Mouse (Mus musculus) intestine, embryonic 14.5 days (tissue): ENCODE measurements around the gene Hist1h2bm. TPM values are rescaled to one million over a fixed set of nuclear protein-coding genes. Genes with fewer than 3 reads are reported as not detected.
"Not testable (repeated sequence)": the region's sequence is repeated elsewhere in the genome, so short reads cannot be mapped to it uniquely, and the experiment has no call there.

Experiments
- ATAC-seq: fragments of 200-750 bp; cut with Nextera tagmentation; replicated peaks from 2 replicates; pipeline ENCODE4 v1.8.0; 2017; ENCODE audit warnings: low read depth, moderate number of reproducible peaks, moderate TSS enrichment, moderate library complexity; ENCODE audit not compliant: low FRiP score, low TSS enrichment
- DNase-seq: peaks from one replicate; pipeline ENCODE4 v3.0.0-alpha.2; 2018; ENCODE audit warnings: low spot score
- H3K27ac ChIP-seq: fragments of 300-500 bp; sonication (generic); 2 replicates; pipeline ENCODE4 v1.5.1; 2014; ENCODE audit warnings: low read depth, mild to moderate bottlenecking, control low read depth
- H3K27me3 ChIP-seq: fragments of 300-500 bp; sonication (generic); replicated peaks from 2 replicates; pipeline ENCODE4 v1.6.1; 2014; ENCODE audit warnings: low read length, control low read depth; ENCODE audit not compliant: control insufficient read depth, insufficient read depth
- H3K36me3 ChIP-seq: fragments of 300-500 bp; sonication (generic); 2 replicates; pipeline ENCODE4 v1.6.1; 2014; ENCODE audit warnings: low read length, control low read depth; ENCODE audit not compliant: control insufficient read depth, insufficient read depth
- H3K4me1 ChIP-seq: fragments of 300-500 bp; sonication (generic); replicated peaks from 2 replicates; pipeline ENCODE4 v1.6.1; 2014; ENCODE audit warnings: low read length, control low read depth, mixed read lengths; ENCODE audit not compliant: control insufficient read depth, insufficient read depth
- H3K4me2 ChIP-seq: fragments of 300-500 bp; sonication (generic); 2 replicates; pipeline ENCODE4 v1.6.1; 2014; ENCODE audit warnings: low read length
- H3K4me3 ChIP-seq: fragments of 300-500 bp; sonication (generic); 2 replicates; pipeline ENCODE4 v1.5.1; 2014; ENCODE audit warnings: low read depth, low read length, control low read depth, mixed read lengths
- H3K9ac ChIP-seq: fragments of 300-500 bp; sonication (generic); 2 replicates; pipeline ENCODE4 v1.6.1; 2014; ENCODE audit warnings: mild to moderate bottlenecking, low read length
- H3K9me3 ChIP-seq: fragments of 300-500 bp; sonication (generic); 2 replicates; pipeline ENCODE4 v1.6.1; 2016; ENCODE audit warnings: low read length, control low read depth; ENCODE audit not compliant: control insufficient read depth
- WGBS: fragments of 180-500 bp; shearing (Covaris S2); extraction: QIAGEN DNeasy Blood & Tissue Kit; methylation state at CpG from one replicate; pipeline ENCODE4 v1.1.7; 2014; 5-methylcytosine and 5-hydroxymethylcytosine counted together
- polyA plus RNA-seq: library from polyadenylated mRNA; unstranded; fragments of >200 nt; fragmentation: Nextera tagmentation; extraction: Ambion mirVana; gene quantifications from 2 replicates; pipeline ENCODE4 v1.2.1, GENCODE M21; 2014

Hist1h2bm gene
- polyA plus RNA-seq, result 4.0 and 5.3 TPM in 2 replicates

DNA sequence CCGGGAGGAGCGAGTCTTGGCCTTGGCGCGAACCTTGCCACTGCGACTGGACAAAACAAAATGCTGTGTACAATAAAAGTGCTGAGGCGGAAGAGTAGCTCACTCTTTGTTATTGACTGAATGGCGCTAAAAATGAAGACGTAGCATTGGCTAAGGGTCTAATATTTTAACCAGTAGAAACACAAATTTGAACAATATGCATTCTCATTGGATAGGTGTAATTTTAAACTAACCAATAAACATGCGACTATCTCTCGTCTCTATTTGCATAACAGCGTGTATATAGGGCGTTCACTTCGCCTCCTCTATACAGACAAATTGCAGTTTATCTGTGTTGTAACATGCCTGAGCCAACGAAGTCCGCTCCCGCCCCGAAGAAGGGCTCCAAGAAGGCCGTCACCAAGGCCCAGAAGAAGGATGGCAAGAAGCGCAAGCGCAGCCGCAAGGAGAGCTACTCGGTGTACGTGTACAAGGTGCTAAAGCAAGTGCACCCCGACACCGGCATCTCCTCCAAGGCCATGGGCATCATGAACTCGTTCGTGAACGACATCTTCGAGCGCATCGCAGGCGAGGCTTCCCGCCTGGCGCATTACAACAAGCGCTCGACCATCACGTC is at the start of gene Hist1h2bm:
Hist1h2bm (plus strand) TSS at position 288 of the 616 bp plus-strand sequence.
- H3K4me3 ChIP-seq, result peak within 1 kb of the TSS; percentile 35
- not testable (repeated sequence) for H3K9me3 ChIP-seq, H3K36me3 ChIP-seq, H3K27me3 ChIP-seq
- peaks cover 26% of the 10 kb centered on the region for H3K4me1 ChIP-seq
- peak; percentile 86 for DNase-seq
- peak; percentile 95 for ATAC-seq
- under 1% methylated on average over 34 of the region's 37 CpGs for WGBS
- H3K4me2 ChIP-seq, result peak within 1 kb of the TSS; percentile 74
- H3K9ac ChIP-seq, result peak within 1 kb of the TSS; percentile 69
- H3K27ac ChIP-seq, result peak within 1 kb of the TSS; percentile 93

DNA sequence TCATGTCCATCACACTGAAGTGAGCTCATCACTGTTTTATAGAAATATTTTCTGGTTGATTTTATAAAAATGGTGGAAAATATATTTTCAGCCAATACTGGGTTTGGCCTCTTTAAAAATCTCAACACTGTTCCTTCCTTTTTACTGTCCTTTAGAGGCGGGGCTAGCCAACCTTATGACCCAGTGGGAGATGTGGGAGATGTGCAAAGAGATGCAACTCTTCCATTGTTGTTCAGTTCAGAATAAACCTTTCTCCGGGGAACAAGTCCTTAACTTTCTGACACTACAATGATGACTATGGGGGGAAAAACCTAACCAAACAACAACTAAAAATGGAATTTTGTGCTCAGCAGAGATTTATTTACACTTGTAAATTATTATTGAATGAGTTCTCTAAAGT is 44.5 kb upstream of the Hist1h2bm start, which contains the start of gene Olfr1360:
Olfr1360 (minus strand) TSS at position 101 of the 400 bp plus-strand sequence.
- WGBS, result 81% methylated on average over 2 of the region's 2 CpGs
- no peak for ATAC-seq

DNA sequence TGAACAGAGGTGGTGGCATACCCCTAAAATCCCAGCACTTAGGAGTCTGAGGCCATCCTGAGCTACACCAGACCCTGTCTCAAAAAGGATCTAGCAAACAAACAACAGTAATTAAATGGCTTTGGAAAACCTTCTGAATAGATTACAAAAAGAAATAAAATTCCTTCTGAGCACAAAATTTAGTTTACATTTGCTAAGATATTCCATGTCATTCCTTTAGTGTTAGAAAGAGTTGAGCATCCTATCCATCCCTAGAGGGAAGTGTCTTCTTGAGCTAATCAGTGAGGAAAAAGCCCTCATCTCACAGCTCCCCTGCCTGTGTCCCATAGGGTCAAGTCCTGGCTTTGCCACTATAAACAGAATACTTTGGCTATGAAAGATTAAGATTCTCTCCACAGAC is 24.0 kb upstream of the Hist1h2bm start, which contains the start of gene Olfr1359:
Olfr1359 (plus strand) TSS at position 301 of the 400 bp plus-strand sequence.
- no peaks in the 10 kb centered on the region for H3K36me3 ChIP-seq
- no peak within 1 kb of the TSS for H3K27ac ChIP-seq
- DNase-seq, result no peak
- H3K4me1 ChIP-seq, result no peaks in the 10 kb centered on the region
- no peak within 1 kb of the TSS for H3K4me3 ChIP-seq
- no peaks in the 10 kb centered on the region for H3K27me3 ChIP-seq
- H3K9me3 ChIP-seq, result no peaks in the 10 kb centered on the region
- ATAC-seq, result no peak
- no peak within 1 kb of the TSS for H3K4me2 ChIP-seq
- H3K9ac ChIP-seq, result no peak within 1 kb of the TSS

More for the DNA sequence above, 44.5 kb upstream of the Hist1h2bm start, which contains the start of gene Olfr1360:
- no peak for DNase-seq
- Histone ChIP-seq H3K4me2 (no peak within 1 kb of the TSS), H3K27me3 (no peaks in the 10 kb centered on the region), H3K4me3 (no peak within 1 kb of the TSS), H3K27ac (no peak within 1 kb of the TSS), H3K9ac (no peak within 1 kb of the TSS), H3K36me3 (no peaks in the 10 kb centered on the region), H3K9me3 (no peaks in the 10 kb centered on the region), H3K4me1 (no peaks in the 10 kb centered on the region)

DNA sequence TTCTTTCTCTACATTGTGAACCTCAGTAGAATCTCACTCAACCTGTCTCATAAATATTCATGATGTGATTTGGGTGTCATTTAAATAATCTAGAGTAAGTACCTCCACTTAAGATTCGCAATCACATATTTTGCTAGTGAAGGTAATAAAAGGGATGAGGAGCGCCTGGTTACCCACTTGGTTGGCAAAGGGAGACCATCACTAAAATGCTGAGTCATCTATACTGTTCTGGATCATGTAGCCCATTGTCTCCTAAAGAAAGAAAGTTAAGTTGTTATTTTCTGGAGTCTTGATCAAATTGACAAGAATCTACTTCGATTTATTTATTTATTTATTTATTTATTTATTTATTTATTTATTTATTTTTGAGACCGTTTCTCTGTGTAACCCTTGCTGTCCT is 15.2 kb upstream of the Hist1h2bm start:
- WGBS, result 71% methylated on average over 4 of the region's 4 CpGs
- Histone ChIP-seq H3K4me1 (no peaks in the 10 kb centered on the region), H3K9ac (no peak overlapping the region), H3K4me3 (no peak overlapping the region), H3K9me3 (no peaks in the 10 kb centered on the region), H3K27me3 (no peaks in the 10 kb centered on the region), H3K4me2 (no peak overlapping the region), H3K27ac (no peak overlapping the region), H3K36me3 (no peaks in the 10 kb centered on the region)
- ATAC-seq (no peak), DNase-seq (no peak)

DNA sequence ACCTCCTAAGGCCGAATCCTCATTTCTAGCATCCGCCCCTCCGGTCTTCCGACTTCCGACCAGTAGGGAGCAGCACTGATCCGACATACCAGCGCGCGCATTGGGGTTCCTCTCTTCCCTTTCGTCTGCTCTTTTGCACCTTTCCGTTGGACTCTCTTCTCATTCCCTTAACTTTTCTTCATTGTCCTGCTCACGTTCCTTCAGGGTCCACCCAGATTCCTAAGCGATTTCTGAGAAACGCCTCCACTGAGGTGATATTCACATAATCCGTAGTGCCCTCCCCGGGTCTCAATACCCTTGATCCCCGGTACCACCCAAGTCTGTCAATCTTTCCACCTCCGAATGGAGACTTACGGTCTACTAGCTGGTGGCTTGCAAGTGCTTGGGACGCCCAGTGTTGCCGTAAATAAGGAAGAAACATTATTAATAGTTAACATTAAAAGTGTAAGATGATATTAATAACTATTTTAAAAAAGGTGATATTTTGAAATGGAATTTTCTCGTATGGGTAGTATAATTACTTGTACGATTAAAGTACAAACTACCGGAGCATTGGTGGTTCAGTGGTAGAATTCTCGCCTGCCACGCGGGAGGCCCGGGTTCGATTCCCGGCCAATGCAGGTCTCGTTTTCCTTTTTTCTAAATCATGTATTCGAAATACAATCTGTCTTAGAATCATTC is 11.7 kb upstream of the Hist1h2bm start:
- under 1% methylated on average over 32 of the region's 32 CpGs for WGBS
- ATAC-seq, result peak; percentile 86
- DNase-seq, result peak; percentile 95
- H3K9me3 ChIP-seq, result no peaks in the 10 kb centered on the region
- peaks cover 2% of the 10 kb centered on the region for H3K4me1 ChIP-seq
- no peaks in the 10 kb centered on the region for H3K36me3 ChIP-seq
- H3K9ac ChIP-seq, result peak overlapping the region; percentile 66
- peak overlapping the region; percentile 52 for H3K4me2 ChIP-seq
- peak overlapping the region; percentile 76 for H3K4me3 ChIP-seq
- no peaks in the 10 kb centered on the region for H3K27me3 ChIP-seq
- H3K27ac ChIP-seq, result peak overlapping the region; percentile 67; the same call in 1 of the 2 replicates

DNA sequence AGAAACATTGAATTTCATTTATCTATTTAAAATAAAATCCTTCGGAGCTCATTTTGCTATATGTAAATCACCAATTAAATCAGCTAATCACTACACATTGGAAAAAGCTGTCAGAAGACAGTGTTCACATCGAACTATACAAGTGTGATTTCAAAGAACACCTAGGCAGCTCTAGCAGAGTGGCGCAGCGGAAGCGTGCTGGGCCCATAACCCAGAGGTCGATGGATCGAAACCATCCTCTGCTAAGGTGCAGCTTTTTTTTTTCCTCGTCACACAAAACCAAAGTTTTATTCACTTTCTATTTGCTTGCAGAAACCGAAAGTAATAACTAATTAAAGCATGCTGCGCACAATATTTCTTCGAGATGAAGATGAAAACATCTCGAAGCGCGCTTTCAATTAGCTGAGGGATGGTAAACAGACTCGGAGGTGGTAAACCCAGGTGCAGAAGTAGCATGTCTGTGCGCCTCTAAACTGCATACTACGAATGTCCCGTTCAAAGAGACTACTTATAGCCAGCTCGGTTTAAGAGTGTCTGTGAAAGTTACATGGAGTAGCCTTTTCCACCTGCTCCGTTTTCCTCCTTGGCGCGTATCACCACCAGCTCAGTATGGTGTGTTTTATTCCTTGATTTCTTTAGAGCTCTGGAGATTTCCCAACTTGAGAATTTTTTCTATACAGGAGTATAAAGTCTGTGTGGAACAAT is 10.9 kb upstream of the Hist1h2bm start:
- H3K4me3 ChIP-seq, result peak overlapping the region; percentile 76

DNA sequence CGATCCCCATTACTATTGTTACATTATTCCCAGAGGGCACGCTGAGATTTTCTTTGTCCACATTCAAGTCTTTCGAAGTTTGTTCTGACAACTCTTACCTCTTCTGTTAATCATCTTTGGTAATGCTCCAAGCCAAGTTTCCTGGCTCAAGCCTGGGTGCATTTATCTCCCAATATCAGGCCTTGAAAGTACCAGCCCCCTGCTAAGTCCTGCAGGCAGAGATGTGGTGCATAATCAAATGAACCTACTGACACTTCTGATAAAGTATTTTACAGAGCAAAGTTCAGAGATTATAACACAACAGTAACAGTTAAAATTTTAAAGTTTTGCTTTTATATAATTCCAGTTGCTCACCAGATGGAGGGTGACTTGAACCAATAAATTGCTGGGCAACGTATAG is 10.1 kb upstream of the Hist1h2bm start:
- no peak overlapping the region for H3K9ac ChIP-seq
- 27% methylated on average over 4 of the region's 4 CpGs for WGBS
- no peaks in the 10 kb centered on the region for H3K36me3 ChIP-seq
- no peaks in the 10 kb centered on the region for H3K27me3 ChIP-seq
- peak overlapping the region; percentile 52 for H3K4me2 ChIP-seq
- no peak for ATAC-seq
- peaks cover 5% of the 10 kb centered on the region for H3K4me1 ChIP-seq
- peak overlapping the region; percentile 76 for H3K4me3 ChIP-seq
- DNase-seq, result no peak
- no peak overlapping the region for H3K27ac ChIP-seq
- H3K9me3 ChIP-seq, result no peaks in the 10 kb centered on the region

More for the DNA sequence above, 10.9 kb upstream of the Hist1h2bm start:
- Histone ChIP-seq H3K27me3 (no peaks in the 10 kb centered on the region), H3K4me2 (peak overlapping the region; percentile 52), H3K27ac (no peak overlapping the region), H3K36me3 (no peaks in the 10 kb centered on the region), H3K4me1 (peaks cover 5% of the 10 kb centered on the region), H3K9ac (peak overlapping the region; percentile 22), H3K9me3 (no peaks in the 10 kb centered on the region)
- DNase-seq (peak; percentile 91), ATAC-seq (peak; percentile 88)
- WGBS, result 3% methylated on average over 22 of the region's 22 CpGs

DNA sequence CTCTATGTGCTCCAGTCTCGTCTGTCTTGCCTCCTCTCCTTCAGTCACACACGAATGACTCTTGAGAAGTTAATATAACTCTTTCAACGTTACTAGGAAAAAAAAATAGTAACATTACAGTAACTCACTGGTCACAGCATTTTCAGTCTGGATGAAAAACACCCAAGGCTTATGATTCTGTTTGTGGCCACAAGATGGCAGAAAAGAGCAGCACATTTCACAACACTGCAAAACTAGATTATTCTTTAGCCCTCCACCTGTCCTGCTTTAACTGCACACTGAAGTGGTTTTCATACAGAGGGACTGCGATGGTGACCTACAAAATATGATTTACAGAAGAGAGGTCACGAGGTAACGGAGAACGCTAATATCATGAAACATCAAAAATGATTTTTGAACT is 7.1 kb upstream of the Hist1h2bm start:
- under 1% methylated on average over 7 of the region's 7 CpGs for WGBS
- Histone ChIP-seq H3K9me3 (no peaks in the 10 kb centered on the region), H3K4me3 (peak overlapping the region; percentile 50), H3K4me1 (peaks cover 16% of the 10 kb centered on the region), H3K27me3 (no peaks in the 10 kb centered on the region), H3K36me3 (no peaks in the 10 kb centered on the region), H3K4me2 (peak overlapping the region; percentile 91), H3K27ac (peak overlapping the region; percentile 98), H3K9ac (peak overlapping the region; percentile 73)
- DNase-seq (peak; percentile 68), ATAC-seq (0 out of 2 replicates have a peak, but pooled peaks have one; percentile 7)
